Mouse (Mus musculus): Measurements from ENCODE around the gene Mtrex. TPM values are rescaled to one million over a fixed set of nuclear protein-coding genes. Genes with fewer than 3 reads are reported as not detected.

The Mtrex gene
- polyA plus RNA-seq (2012; rRNA removed) = 3.6 and 4.5 TPM in 2 replicates

GRCm38 (mm10) chr13:112927287-112928001 lies at the start of gene Mtrex, which contains the start of gene Dhx29:
TSS of gene Mtrex (minus strand) at chr13:112927398.
TSS of gene Dhx29 (plus strand) at chr13:112927454.

Other genes with a start within 250 kb of the Mtrex start
- 34.9 and 38.9 TPM in 2 replicates for gene Plpp1, start 126.6 kb downstream of the Mtrex start, polyA plus RNA-seq (2012; rRNA removed)
- gene Dhx29, start 56 bp upstream of the Mtrex start, polyA plus RNA-seq (2012; rRNA removed) = 3.4 and 4.3 TPM in 2 replicates
- gene Ccno, start 60.4 kb upstream of the Mtrex start, polyA plus RNA-seq (2012; rRNA removed) = 56.9 and 58.4 TPM in 2 replicates
- 0.21 and 0.39 TPM in 2 replicates for gene Mcidas, start 66.4 kb upstream of the Mtrex start, polyA plus RNA-seq (2012; rRNA removed)
- 0.16 and 0.31 TPM in 2 replicates for gene Cdc20b, start 107.7 kb upstream of the Mtrex start, polyA plus RNA-seq (2012; rRNA removed)
- gene Gpx8, start 119.0 kb upstream of the Mtrex start, polyA plus RNA-seq (2012; rRNA removed) = 4.3 and 6.0 TPM in 2 replicates
- 0.19 TPM in 1 of 2 replicates, not detected in the other for gene Gzma, start 173.6 kb upstream of the Mtrex start, polyA plus RNA-seq (2012; rRNA removed)